Mouse (Mus musculus): Measurements from ENCODE around the gene Skint2. TPM values are rescaled to one million over a fixed set of nuclear protein-coding genes. Genes with fewer than 3 reads are reported as not detected.

Skint2 gene
- not detected in 2 replicates for polyA plus RNA-seq (2015; fragmentation: Nextera tagmentation; extraction: Ambion mirVana)

DNA sequence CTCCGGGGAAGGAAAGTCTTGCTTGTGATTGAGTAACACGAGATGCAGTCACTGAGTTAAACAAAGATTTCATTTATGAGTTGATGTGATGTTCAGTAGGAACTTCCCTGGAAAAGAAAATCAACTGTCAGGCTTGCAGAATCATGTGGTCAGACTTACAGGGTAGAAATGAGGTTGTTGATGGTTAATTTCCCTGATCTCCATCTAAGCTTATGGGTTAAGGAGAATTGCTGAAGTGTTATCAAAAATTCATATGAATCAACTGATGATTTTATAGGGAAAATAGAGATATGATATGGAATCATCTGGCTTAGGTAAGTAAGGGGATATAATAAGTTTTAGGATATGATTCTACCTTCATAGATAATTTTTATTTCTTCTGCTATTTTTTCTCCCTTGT, at the start of gene Skint2:
Gene Skint2, plus strand, starts transcription at position 301 of the 400 bp plus-strand sequence.
- Histone ChIP-seq H3K36me3 (no peaks in the 10 kb centered on the region), H3K9ac (no peak within 1 kb of the TSS), H3K4me2 (no peak within 1 kb of the TSS), H3K4me1 (replicated peaks) (no peaks in the 10 kb centered on the region), H3K9me3 (no peaks in the 10 kb centered on the region), H3K27me3 (no peaks in the 10 kb centered on the region), H3K27ac (replicated peaks) (no peak within 1 kb of the TSS), H3K4me3 (no peak within 1 kb of the TSS)
- 84% methylated on average over 2 of the region's 2 CpGs for WGBS
- no peak for ATAC-seq (ENCODE audit: low read depth)

Other genes starting within 250 kb of the Skint2 start
- not detected in 2 replicates for gene Skint9, start 123.2 kb upstream of the Skint2 start, polyA plus RNA-seq (2015; fragmentation: Nextera tagmentation; extraction: Ambion mirVana)
- not detected in 2 replicates for gene Skint10, start 217.7 kb downstream of the Skint2 start, polyA plus RNA-seq (2015; fragmentation: Nextera tagmentation; extraction: Ambion mirVana)